Mouse (Mus musculus) left cerebral cortex, adult 18-20 months (tissue): Measurements from ENCODE around the gene Zfp329. TPM values are rescaled to one million over a fixed set of nuclear protein-coding genes. Genes with fewer than 3 reads are reported as not detected.
"Not testable (repeated sequence)": the region's sequence is repeated elsewhere in the genome, so short reads cannot be mapped to it uniquely, and the experiment has no call there.

Source experiments
- DNase-seq, 2 experiments: peaks; one replicate each; pipeline ENCODE4 v3.0.0; 2021 to 2022; ENCODE audit warnings: low spot score in 2 of 2, mixed read lengths in 1 of 2
- long read RNA-seq, 2 experiments: library from polyadenylated mRNA; stranded (forward); transcript quantifications; one replicate each; pipeline ENCODE4 v2.0.0; 2021
- total RNA-seq, 2 experiments: library from RNA; stranded (reverse); gene quantifications; 2 replicates each; pipeline ENCODE4 v1.2.3; 2021

Zfp329 gene
- total RNA-seq = 10 to 100 TPM; 20.7 to 25.6 TPM
- long read RNA-seq, experiment 1, full-length matches to known transcripts = 7 of 11 reads
- long read RNA-seq, experiment 1, partial matches to known transcripts = 0 of 11 reads
- long read RNA-seq, experiment 1, other reads (novel, unspliced or antisense) = 4 of 11 reads
- long read RNA-seq, experiment 2, full-length matches to known transcripts = 4 of 12 reads
- long read RNA-seq, experiment 2, partial matches to known transcripts = 0 of 12 reads
- long read RNA-seq, experiment 2, other reads (novel, unspliced or antisense) = 8 of 12 reads

GRCm38 (mm10) chr7:12818521-12819295 is at the start of gene Zfp329:
Gene Zfp329 (minus strand): TSS chr7:12818858.
- peak; percentile 90 to 94 for DNase-seq

- DNase-seq = no peak
Measured at GRCm38 (mm10) chr7:12835779-12836178, 17.1 kb upstream of the Zfp329 start.

GRCm38 (mm10) chr7:12835193-12835671 is 16.6 kb upstream of the Zfp329 start:
- DNase-seq = peak in 1 of 2 experiments; percentile 2

GRCm38 (mm10) chr7:12834162-12835120 is 15.8 kb upstream of the Zfp329 start, which contains the start of gene Zfp110:
Gene Zfp110 (plus strand): TSS chr7:12834761.
- peak; percentile 73 to 86 for DNase-seq

GRCm38 (mm10) chr7:12815566-12815965 is 3.1 kb downstream of the Zfp329 start:
- DNase-seq = no peak

- DNase-seq = no peak
Measured at GRCm38 (mm10) chr7:12803727-12804071, 15.0 kb downstream of the Zfp329 start.

GRCm38 (mm10) chr7:12802866-12803726 is 15.6 kb downstream of the Zfp329 start, which contains the start of gene Zscan18:
Gene Zscan18 (minus strand): TSS chr7:12803635.
- peak; percentile 81 to 89 for DNase-seq

- DNase-seq = no peak
Measured at GRCm38 (mm10) chr7:12799554-12799953, 19.1 kb downstream of the Zfp329 start.

- DNase-seq = no peak
Measured at GRCm38 (mm10) chr7:12797971-12798370, 20.7 kb downstream of the Zfp329 start.

- not testable (repeated sequence) for DNase-seq
Measured at GRCm38 (mm10) chr7:12792624-12793023, 26.0 kb downstream of the Zfp329 start.

- DNase-seq = no peak
Measured at GRCm38 (mm10) chr7:12788025-12788424, 30.6 kb downstream of the Zfp329 start.

GRCm38 (mm10) chr7:12787333-12787732 is 31.3 kb downstream of the Zfp329 start:
- no peak for DNase-seq

- DNase-seq = peak; percentile 85 to 88
Measured at GRCm38 (mm10) chr7:12780151-12780830, 38.4 kb downstream of the Zfp329 start.

- DNase-seq = no peak
Measured at GRCm38 (mm10) chr7:12779782-12780150, 38.9 kb downstream of the Zfp329 start.

- DNase-seq = peak in 1 of 2 experiments; percentile 15
Measured at GRCm38 (mm10) chr7:12779141-12779540, 39.5 kb downstream of the Zfp329 start.

- DNase-seq = peak; percentile 36 to 51
Measured at GRCm38 (mm10) chr7:12774606-12775005, 44.1 kb downstream of the Zfp329 start.

GRCm38 (mm10) chr7:12774111-12774510 is 44.5 kb downstream of the Zfp329 start:
- DNase-seq = no peak
